Mouse (Mus musculus) adrenal gland, adult 2 months (tissue): ENCODE results near the gene Maats1. TPM values are rescaled to one million over a fixed set of nuclear protein-coding genes. Genes with fewer than 3 reads are reported as not detected.
"Not testable (repeated sequence)": the region's sequence is repeated elsewhere in the genome, so short reads cannot be mapped to it uniquely, and the experiment has no call there.

ENCODE experiments used
- DNase-seq: peaks from one replicate; pipeline ENCODE4 v3.0.0; 2021
- polyA plus RNA-seq: library from polyadenylated mRNA; depleted of rRNA; stranded (reverse); fragments of >200 nt; gene quantifications from 2 replicates; pipeline ENCODE4 v1.2.3, GENCODE M21; 2012
- total RNA-seq, 2 experiments: library from RNA; stranded (reverse); gene quantifications; 2 replicates each; pipeline ENCODE4 v1.2.3; 2021

Gene Maats1
- total and polyA plus RNA-seq, 3 experiments: 0.37 to 0.97 TPM; not detected in 1

DNA sequence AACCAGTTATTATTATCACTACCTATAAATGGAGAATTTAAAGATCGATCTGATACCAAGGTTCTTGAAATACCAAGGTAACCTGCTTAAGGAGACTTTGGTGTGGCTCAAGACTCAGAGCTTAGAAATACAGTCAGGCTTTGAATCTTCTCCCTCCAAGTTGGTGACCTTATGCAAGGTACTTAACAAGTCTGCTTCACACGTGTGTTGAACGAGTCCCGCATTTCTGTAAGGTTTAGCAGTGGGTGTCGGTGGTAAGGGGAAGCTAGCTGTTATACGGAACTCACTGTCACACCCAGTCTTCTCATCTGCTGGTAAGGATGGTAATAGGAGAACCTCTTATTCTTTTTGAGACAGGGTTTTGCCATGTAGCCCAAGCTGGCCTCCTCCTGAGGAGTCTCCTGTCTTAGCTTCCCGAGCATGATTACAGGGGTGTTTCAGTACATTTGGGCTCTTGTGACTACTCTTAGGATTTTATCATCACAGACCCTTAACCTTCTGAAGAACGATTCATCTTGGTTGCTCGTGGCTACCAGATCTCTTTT, 6.3 kb upstream of the Maats1 start:
- DNase-seq: no peak

DNA sequence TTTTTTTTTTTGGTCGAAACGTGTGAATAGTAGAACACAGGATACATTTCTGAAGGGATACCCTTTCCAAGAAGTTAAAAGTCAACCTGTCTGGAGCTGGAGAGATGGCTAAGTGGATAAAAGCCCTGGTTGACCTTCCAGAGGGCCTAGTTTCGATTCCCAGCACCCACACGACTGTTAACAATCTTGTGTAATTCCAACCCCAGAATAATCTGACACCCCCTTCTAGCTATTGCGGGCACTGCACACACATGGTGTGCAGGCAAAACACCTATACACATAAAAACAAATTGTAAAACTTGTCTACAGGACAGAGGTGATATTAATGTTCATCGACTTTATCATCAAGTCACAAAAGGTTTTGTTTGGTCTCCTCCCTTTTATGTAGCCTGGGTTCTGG, 5.6 kb upstream of the Maats1 start:
- no peak for DNase-seq

DNA sequence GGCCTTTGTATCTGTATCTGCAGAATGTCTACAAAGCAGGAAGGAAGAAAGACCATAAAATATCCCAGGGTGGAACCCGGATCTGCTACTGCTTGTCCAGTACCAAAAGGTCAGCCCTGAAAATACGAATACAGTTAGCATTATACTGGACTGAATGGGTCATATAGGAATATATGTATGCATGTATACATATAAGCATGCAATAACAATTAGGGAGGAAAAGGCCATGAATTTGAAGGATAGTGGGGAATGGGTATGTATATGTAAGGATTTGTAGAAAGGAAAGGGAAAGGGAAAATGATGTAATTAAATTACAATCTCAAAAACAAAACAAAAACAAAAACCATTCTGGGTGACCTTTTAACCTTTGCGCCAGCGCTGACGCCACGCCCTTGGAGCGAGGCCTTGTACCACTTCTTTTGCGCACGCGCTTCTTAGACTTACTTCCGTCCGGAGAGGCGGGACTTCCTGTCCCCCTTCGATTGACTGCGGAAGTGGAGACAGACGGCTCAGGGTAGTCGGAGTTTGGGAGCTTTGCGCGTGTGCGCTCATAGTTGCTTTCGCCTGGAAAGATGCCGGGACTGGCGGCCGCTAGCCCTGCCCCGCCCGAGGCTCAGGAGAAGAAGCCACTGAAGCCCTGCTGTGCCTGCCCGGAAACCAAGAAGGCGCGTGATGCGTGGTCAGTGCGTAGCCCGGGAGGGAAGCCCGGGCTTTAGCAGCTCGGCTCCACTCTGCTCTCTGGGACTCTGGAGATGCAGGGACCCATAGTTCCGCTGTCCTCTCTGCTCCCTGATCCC, 4.8 kb upstream of the Maats1 start, which contains the start of the genes Cox17 and Gm21987:
Gene Cox17 (plus strand): TSS at position 463 of the 797 bp plus-strand sequence.
Gene Gm21987 (plus strand): TSS at position 512 of the 797 bp plus-strand sequence.
- DNase-seq: peak; percentile 94

DNA sequence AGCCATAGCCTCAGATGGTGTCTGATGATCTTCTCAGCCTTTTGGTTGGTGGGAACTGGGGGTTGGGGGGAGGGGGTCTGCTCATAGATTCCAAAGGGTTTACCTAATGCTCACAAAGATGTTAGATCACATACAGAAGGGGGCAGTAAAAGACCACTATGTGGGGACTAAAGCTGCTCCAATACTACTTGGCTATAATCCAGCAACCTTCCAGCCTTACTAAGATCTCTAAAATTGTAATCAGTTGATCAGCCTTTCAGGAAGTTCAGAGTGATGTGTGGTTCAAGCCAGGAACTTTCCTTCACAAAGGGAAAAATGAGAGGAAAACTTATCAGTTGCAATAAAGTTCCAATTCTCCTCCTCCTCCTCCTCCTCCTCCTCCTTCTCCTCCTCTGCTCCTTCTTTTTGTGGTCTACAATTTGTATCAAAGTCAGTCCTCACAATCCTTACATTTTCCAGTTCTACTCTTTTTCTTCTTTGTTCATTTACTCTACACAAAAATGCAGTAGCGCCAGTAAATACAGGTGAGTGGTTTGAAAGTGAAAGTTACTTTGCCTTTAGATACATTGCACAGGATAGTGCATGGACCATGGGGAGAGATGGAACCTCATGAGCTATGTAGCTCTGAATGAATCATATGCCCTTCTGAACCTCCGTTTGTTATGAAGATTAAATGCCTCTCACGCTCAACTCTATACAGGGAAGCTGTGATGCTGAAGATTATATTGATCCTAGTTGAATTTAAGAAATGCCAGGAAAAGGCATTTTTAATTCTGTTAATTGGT, 3.2 kb upstream of the Maats1 start:
- no peak for DNase-seq

DNA sequence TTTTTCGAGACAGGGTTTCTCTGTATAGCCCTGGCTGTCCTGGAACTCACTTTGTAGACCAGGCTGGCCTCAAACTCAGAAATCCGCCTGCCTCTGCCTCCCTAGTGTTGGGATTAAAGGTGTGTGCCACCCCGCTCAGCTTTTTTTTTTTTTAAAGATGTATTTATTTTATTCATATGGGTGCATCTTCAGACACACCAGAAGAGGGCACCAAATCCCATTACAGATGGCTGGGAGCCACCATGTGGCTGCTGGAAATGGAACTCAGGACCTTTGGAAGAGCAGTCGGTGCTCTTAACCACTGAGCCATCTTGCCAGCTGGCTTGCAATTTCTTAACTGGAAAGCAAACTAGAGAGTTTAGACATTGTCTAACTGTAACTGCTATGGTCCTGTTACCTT, 3.9 kb downstream of the Maats1 start:
- DNase-seq: not testable (repeated sequence)

DNA sequence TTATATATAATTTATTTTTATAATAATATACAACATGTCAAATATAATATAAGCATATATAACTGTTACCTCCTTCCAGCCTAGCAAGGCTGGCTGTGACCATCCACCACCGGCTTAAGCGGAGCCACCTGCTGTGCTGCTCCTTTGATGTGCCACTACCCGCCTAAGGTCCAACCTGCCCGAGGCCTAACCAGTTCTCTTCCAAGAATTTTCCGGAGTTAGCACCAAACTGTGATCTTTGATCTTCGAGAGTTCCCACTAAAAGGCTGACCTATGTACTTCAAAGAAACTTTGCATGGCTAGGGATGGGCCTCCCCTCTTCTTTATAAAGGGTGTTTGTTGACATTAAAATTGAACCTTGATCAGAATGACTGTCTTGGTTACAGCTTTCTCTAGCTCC, 7.5 kb downstream of the Maats1 start:
- no peak for DNase-seq

DNA sequence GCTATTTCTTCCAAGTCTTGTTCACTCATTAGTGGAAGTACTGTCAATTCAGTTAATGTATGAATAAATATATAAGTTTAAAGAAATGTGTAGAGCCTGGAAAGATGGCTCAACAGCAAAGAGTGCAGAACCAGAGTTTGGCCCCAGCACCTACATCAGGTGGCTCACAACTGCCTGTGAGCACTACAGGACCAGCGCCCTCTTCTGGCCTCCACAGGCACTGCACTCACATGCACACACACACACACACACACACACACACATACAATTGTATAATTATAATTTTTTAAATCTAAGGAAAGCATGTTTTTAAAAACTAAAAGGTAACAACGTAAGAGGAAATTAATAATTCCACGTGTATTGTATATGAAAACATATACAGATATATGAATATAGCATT, 12.6 kb downstream of the Maats1 start:
- no peak for DNase-seq

DNA sequence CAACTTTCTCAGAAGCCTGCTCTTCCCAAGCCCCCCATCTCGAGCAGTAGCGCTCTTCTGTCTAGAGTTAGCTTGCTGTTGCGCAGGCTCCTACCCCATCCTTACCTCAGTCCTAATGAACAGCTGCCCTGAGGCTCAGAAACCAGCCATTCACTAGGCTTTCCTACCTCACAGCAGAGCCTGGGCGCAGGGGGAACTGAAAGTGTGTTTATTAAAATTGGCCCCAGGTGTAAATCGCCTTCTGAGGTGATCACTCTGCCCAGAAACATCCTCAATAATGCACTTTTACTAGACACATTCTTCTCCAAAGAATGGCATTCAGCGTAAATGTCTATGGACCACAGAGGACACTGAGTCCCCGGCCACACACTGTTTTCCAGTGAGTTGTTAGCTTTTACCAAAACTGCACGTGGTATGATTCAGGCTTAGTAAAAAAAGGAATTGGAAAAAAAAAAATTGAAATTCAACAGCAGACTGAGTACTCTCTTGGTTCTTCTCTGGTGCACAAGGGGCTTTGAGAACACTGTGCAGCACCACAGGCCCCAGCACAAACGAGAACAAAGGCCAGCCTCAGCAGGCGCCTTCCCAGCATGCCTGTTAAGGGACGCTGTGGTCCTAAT, 15.1 kb downstream of the Maats1 start:
- DNase-seq: no peak

DNA sequence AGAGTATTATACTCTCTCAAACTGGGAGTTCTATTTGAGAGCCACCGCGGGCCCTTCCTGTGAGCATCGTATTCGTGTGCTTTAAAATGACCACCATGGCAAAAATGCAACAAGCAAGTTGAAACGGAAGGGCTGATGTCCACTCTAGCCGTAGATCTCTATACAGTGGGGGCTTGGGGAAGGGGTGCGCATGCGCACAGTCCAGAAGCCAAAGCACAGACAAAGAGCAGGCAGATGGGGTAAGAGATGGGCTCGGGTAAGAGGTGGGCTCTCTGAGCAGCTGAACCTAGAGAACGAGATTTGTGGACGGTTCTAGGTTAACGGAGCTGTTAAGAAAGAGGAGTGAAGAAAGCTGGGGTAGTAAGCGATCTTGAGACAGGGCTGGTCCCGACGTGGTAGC, 17.6 kb downstream of the Maats1 start:
- no peak for DNase-seq

DNA sequence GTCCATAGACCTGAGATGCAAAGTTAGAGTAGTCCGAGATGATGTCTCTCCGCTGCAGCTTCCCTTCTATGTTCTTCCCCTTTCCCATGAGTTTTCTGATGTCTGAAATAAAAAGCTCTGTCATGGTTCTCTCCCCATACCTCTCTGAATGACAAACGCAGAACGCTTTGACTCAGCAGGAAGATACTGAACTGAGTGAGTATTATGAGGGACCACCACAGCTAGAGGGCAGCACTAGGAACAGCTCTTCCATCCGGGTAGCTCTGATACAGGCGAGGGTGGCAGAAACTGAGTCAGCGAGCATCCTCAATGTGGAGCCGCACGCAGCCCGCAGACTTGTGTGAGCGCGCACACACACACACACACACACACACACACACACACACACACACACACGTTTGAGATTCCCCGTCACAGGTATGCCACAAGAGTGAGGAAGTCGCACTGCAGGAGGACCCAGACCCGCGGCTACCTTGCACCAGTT, 20.4 kb downstream of the Maats1 start:
- peak; percentile 39 for DNase-seq

DNA sequence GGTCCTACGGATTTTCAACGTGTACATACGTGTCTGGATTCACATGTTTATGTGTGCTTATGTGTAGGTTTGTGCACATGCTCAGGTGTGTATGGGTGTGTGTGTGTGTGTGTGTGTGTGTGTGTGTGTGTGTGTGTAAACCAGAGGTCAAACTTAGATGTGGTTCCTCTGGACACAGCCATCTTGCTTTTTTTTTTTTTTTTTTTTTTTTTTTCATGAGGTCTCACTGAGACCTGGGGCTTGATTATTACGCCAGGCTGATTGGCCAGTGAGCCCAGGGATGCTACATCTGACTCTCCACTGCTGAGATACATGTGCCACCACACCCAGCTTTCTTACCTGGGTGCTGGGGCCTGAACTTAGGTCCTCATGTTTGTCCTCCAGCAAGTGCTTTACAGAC, 22.9 kb downstream of the Maats1 start:
- no peak for DNase-seq

DNA sequence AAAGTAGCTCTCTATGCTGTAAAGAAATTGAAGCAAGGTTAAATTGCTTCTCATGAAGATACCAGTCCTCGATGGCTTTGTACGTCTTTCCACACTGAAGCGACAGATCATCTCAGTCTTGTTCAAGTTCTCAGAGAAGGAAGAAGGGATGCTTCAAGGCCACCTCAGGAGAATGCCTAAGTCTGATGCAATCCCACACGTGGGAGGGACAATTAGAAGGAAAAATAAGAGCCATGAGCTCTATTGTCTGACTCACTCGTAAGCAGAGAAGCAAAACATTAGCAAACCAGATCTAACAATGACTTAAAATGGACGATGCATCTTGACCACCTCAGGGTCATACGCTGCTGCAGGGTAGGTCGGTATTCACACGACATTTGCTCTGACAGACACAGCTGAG, 23.5 kb downstream of the Maats1 start:
- DNase-seq: no peak

DNA sequence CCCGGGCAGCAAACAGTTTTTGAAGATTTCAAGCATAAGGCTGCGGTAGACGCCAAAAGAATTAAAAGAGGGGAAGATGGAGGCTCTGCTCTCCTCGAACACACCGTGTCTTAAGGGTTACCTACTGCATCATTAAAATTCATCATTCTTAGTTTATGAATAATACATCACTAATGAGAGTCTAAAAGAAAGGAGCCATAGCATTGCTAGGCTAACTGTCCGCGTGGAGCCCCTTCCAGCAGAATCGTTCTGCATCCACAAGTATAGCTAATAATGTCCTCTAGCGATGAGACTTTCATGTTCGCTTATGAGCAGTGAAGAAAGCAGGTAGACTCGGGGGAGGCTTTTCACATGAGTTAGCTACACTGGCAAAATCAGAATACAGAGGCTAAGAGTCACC, 33.7 kb downstream of the Maats1 start:
- DNase-seq: no peak

DNA sequence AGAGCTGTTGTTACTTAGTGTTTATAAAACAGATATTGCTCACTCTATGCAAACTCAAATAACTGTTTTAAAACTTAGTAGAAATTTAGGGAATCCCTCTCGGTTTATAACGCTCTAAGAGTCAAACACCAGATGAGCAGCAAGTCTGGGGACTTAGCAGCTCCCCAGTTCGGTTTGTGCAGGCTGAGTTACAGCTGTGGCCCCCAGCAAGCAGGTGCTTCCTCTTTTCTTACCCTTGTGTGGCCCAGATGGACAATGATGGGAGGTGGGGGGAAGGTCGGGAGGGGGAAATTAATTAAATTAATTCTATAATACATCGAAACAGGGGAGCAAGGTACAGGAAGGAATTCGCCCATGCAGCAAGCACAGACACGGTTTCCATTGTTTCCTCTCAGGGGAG, 34.3 kb downstream of the Maats1 start:
- DNase-seq: no peak

DNA sequence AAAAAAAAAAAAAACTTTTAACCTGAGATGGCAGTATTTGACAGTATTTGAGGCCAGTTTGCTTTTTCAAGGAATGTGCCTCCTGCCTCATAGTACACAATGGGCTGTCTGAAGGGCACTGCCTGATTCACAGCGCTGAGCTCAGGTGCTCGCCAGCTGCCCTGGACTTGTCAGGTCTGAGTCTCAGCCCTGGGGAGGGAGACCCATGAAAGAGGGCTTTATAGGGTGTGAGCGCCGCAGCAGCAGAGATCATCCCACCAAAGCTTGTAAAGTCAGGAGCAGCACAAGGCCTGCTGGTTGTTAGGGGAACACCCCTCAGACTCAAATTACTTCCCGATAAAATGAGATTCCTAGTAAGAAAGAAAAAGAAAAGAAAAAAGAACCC, 34.7 kb downstream of the Maats1 start:
- DNase-seq: no peak

DNA sequence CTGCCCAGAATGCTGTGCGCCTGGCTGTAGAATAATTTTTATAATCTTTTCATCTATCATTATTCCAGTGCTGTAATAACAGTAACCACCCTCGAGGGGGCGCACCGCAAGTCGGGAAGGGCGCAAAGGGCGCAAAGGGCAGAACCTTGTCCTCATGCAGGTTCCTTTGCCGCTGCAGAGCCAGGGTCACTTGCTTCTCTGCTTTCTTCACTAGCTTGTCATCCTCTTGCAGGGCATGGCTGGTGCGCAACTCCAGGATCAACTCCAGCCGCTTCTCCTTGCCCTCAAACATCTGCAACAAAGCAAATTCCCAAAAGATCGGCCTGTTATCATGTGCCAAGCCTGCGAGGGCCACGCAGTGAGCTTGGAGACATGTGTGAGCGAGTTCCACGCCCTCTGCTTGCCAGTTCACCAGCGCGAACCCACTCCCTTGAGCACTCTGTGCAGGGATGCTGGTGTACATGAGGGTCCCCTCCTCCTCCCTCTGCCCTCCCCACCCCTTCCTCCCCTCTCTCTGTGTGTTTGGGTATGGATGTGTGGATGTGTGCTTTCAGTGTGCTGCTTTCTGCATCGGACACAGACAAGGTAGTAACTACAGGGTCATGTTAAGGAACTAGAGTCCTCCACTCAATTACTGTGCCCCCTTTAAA, 35.2 kb downstream of the Maats1 start:
- DNase-seq: no peak

DNA sequence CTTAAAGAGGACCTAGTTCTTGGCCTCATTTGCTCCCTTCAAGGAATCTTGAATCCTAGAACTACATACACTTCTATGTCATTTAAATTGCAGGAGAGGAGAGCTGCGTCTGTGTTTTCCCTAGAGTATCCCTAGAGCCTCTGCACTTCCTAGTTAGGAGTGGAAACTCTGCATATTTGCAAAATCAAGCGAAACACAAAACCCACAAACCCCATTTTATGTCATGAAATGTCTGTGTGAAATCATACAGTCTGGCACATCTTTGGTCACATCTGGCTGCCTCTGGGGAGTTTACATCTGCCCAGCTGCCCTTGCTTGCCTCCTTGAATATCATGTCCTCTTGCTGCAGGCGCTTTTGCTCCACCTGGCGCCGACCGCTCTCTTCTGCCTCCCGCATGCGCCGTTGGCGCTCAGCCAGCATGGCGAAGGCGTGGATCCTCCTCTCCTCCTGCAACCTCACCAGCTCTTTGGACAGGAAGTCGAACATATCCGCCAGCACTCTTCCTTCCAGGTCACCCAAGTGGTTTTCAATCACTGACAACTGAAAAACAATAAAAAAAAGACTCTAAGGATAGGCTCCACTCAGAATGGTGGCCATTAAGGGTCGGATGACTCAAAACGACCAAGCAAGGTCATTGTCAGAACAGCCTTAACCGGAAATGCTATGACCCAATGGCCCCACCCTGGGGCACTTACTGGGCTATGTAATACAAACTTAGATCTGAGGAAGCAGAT, 37.3 kb downstream of the Maats1 start:
- peak; percentile 83 for DNase-seq

DNA sequence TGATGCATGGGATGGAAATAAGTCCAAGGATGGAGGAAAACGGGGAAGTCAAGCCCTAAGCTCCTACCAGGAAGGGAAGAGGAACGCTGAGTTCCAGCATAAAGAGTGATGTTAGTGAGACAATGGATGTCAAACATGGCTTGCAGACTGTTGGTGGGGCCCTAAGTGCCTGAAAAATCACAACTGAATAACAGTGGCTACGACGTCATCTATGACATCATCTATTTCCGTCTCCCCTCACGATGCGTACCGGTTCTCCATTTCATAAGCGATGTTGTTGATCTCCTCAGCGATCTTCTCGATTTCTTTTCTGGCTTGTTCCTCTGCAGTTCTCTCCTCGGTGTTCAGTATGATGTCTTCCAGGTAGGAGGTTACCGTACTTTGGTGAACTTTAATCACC, 39.6 kb downstream of the Maats1 start:
- no peak for DNase-seq

DNA sequence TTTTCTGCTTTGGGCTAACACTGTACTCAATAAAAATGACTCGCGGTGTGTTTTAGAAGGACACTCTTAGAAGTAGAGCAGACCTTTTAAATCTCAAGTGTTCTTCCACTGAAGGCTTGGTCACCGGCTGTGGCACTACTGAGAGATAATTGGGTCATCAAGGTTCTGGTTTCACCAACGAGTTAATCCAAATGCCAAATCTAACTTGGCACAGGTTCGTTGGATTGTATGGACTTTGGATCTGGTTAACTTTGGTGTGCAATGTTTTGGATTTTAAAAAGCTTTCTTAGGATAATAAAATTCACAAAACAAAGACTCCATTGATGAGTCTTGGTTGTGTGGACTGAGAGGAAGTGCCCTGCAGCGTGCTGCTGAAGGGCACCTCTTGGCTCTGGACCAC, 43.5 kb downstream of the Maats1 start:
- no peak for DNase-seq

DNA sequence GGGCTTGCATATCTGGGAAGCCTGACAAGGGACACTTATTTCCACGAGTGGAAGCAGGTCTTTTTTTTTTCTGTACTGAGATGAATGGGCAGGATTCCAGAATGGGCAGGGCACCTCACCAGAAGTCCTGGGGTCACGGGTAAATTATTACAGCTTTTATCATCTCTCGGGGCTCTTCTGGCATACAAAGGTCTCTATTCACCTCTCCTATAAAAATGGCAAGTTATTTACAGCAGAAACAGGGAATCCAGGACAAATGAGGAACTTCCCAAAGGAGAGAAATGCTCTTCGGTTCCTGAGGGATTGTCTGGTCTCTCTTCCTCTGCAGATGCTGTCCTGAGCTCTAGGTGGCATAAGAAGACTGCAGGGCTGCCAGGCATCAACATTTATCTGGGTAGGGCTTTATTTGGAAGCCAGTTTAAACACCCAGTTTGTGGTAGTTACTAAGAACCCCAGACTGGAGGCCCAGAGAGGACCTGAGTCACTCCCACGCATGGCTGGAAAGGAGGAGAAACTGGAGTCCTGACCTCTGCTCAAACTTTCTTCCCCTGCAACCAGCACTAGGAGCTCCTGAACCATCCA, 46.5 kb downstream of the Maats1 start:
- DNase-seq: peak; percentile 46
